Mouse (Mus musculus): ENCODE results near the gene Grk3.

Gene Grk3

DNA sequence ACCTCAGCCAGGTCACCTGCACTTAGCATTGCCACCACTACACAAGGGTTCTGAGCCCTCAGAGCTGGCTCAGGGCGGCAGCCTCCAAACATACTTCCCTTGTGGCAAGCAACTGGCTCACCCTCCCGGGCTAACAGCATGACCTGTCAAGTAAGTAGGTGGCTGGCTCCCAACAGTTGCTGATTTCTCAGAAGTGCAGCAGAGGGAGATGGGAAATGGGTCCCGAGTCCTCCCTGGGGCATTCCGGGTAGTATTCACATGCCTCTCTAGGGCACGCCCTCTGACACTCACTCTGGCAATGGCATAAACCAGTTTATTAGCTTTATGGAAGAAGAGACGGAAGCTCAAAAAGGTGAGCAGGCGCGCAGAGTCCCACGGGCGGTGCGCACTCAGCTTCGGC is 74.6 kb downstream of the Grk3 start:
- DNase-seq (ENCODE audit: low spot score in 2 of 2): no peak

DNA sequence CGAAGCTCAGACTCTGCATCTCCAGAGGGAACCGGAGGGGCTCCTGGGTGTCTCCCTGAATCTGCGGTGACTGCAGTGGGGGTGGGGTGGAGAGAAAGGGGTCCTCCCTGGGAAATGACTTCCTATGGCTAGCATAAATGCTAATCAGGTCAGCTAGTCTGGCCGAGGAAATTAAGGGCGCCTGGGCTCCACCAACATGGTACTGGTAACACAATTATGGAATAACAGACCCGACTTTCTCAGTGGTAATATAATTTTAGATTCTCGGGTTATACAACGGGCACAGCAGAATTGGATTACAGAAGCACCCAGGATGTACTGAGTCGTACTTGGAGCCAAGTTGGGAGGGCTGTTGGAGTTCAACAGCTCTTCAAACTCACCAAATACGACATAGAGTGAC is 79.0 kb downstream of the Grk3 start:
- no peak for DNase-seq (ENCODE audit: low spot score in 2 of 2)

DNA sequence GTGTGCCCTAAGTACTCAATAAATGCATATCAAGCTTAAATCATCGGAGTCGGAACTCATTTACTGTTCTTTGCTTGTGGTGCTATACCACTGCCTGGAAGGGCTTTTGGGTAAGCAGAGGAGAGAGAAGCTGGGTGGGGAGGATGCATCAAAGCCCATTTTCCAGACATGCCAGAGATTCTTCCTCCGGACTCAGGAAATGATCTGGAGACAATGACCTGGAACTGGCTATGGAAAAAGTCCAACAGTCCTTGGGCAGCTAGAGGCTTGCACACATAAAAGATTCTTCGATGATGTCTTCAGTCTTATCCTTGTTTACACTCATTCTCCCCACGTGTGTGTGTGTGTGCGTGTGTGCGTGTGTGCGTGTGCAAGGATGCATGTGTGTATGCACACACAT is 80.2 kb downstream of the Grk3 start:
- no peak for DNase-seq (ENCODE audit: low spot score in 2 of 2)

DNA sequence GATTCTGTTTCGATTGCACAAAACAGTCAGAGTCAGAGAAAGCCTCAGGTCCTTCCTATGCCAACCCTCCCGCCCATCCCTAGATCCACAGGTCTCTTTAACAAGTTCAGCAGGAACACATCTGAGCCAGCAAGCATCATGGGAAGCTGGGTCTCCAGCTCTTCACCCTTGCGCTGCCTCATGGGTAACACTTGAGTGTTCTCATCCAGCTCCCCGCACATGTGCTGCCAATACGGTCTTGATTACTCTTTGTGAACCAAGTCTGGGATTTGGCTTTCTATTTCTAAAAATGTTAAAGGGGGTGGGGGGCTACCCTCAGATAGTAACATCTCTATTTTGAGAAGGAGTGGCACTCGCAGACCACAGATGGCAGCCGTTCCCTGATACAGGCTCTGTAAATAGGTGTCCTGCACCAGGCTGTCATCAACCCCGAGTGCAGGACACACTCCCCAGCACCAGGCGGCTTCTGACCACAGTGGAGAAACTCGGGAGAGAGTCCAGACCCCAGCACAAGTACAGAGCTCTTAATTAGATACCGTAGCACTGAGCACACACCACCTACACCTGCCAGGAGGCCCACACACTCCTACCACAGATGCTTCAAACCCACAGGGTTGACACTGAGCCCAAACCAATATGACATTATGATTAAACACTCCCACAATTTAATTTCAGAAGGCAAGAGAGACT is 82.6 kb downstream of the Grk3 start:
- DNase-seq (ENCODE audit: low spot score in 2 of 2): no peak

DNA sequence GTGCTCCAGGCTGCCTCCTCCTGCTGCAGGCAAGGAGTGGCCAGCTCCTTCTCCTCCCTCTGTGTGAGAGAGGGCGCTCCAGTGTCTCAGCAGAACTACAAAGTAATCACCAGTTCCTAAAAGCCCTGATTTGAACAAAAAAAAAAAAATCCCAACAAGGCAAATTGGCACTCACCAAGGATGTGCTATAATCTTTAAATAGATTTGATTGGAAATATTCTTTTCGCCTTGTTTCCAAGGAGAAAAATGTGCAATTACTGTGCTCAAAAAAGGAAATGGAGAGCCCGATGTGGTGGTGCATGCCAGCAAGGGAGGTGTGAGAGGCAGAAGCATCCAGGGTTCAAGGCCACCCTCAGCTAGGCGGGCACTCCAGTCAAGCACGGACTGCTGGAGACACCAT is 83.7 kb downstream of the Grk3 start:
- no peak for DNase-seq (ENCODE audit: low spot score in 2 of 2)

DNA sequence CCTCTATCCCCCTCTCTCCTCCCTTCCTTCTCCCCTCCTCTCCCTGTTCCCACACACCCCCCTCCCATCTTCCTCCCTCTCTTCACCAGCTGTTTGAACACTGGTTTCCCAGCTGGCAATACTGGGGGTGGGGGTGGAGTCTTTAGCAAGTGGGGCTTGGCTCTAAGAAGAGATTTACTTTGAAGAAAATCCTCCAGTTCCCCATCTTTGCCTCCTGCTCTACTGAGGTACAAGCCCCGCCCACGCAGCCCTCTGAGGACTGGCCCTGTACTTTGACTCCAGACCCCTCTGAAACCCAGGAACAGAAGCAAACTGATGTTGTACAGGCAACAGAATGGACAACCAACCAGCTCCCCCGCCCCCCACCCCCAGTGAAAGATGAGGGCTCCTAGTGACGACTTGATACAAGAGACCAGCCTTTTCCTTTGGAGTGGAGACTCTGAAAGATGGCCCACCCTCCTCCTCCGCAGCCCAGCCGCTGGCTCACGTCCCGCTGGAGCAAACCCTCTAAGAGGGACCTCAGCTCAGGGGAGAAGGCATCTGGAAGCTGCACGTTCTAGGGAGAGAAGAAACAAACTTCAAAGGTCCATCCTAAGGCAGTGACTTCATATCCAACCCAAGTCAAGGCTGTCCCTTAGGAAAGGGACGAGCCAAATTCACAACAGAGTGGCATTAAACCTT is 87.2 kb downstream of the Grk3 start:
- DNase-seq (ENCODE audit: low spot score in 2 of 2): no peak

DNA sequence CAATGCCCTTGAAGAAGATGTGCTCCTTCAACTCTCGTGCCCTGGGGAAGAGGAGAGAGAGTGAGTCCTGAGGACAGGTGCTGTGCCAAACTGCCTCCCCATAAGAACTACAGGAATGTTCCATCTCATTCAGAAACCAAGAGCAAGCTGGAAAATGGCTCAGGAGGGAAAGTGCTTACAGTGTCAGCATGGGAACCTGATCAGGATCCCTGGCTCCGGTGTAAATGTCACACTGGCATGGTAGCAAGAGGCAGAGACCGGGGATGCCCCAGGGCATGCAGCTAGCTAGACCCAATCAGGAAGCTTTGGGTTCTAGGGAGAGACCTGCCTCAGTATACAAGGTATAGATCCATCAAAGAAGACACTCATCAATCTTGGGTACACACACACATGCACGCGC is 90.2 kb downstream of the Grk3 start:
- no peak for DNase-seq (ENCODE audit: low spot score in 2 of 2)

DNA sequence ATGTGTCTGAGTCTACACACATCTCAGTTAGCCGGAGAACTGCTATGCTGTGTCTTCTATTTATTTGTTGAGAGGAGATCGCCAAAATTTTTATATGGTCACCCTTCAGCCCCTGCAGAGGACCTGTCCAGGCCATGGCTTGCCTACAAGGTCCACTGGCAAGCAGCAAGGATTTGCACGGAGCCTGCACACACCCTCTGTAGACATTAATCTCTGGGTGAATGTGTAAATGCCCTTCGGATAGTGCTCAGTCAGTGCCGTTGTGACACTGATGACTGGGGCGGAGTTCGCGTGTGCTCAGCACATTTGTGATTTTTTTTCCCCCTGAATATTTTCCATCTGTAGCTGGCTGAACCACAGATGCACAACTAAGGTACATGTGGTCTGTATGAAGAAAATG is 90.8 kb downstream of the Grk3 start:
- DNase-seq (ENCODE audit: low spot score in 2 of 2): no peak

DNA sequence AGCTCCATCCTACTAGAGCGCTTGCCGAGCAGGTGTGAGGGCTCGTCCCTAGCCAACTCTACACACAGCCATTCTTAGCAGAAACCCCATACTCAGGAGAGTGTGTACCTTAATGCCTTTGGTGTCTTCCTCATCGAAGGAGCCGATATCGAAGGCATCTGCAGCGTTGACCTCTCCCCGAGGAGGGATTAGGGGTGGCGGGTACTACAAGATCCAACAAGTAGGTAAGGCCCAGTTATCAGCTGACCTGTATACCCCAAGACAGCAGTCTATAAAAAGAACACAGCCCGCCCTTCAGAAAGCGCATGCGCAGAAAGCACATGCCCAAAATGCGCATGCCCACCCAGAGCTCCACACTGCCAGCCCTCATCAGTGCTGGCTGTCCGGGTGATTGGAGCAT is 91.8 kb downstream of the Grk3 start:
- DNase-seq (ENCODE audit: low spot score in 2 of 2): no peak

DNA sequence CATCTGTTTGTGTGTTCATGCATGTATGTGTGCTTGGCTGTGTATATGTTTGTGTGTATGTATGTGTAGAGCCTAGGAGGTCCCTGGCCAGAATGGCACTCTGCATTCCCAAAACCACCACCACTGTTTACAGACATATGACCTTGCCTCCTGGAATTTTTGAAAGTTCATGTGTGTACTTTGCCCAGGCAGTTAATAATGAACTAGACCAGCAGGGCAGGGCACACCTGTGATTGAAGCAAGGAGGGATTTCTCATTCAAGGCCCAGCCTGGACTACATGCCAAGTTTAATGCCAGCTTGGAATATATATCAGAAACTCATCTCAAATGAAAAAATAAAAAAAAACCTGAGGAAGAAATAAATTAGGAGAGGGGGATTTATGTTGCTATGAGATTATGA is 93.7 kb downstream of the Grk3 start:
- no peak for DNase-seq (ENCODE audit: low spot score in 2 of 2)

DNA sequence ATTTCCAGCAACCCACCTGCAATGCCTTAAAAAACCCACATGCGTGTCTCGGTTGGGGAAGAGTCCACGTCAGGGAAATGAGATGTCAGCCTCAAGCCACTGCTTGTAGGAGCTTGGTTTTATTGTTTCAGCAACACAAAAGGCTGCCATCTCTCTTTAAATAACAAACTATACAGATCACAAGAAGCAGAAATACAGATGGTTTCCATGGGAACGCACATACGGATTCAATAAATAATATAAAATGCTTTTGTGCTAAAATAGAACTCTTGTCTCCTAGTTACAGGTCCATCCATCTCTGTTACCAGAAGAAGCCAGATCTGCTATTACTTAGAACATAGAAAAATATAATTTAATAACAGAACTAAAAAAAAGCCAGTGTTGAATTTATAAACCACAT is 105.2 kb downstream of the Grk3 start:
- no peak for DNase-seq (ENCODE audit: low spot score in 2 of 2)

DNA sequence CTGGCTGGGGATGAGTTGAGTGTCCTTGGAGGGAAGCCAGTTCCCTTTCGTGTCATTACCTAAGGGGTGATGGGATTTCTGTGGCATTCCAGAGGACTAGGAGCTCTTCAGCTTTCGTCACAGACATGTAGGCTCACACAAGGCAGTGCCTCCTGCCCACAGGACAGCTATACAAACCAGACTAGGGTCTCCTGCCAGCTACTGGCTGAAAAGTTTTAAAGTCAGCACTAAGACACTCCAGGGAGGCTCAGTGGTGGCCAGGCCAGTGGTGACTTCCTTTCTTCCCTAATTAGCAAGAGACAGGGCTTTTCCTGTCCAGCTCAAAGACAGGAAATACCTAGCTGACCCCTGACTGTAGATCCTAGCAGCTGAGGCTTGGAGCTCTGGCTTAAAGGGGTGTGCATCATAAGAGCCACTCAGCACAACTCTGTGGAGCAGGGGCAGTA is 107.4 kb downstream of the Grk3 start:
- no peak for DNase-seq (ENCODE audit: low spot score in 2 of 2)

DNA sequence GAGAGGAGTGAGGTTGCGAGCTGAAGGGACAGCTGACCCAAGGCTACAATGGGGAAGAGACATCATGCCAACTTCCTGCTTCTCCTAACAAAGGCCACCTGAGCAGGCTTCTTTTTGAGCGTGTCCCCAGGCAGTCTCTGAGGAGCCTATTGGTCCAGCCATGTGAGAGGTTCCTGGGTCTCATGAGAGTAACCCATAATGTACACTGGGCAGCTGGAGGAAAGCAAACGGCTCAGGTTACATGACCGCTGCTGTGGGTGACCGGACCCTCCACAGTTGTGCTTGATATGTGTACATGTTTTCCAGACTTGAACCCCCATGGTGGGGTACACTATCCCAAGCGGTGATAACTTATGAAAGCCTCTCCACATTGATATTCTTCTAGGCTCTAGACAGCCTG is 108.1 kb downstream of the Grk3 start:
- DNase-seq (ENCODE audit: low spot score in 2 of 2): no peak

DNA sequence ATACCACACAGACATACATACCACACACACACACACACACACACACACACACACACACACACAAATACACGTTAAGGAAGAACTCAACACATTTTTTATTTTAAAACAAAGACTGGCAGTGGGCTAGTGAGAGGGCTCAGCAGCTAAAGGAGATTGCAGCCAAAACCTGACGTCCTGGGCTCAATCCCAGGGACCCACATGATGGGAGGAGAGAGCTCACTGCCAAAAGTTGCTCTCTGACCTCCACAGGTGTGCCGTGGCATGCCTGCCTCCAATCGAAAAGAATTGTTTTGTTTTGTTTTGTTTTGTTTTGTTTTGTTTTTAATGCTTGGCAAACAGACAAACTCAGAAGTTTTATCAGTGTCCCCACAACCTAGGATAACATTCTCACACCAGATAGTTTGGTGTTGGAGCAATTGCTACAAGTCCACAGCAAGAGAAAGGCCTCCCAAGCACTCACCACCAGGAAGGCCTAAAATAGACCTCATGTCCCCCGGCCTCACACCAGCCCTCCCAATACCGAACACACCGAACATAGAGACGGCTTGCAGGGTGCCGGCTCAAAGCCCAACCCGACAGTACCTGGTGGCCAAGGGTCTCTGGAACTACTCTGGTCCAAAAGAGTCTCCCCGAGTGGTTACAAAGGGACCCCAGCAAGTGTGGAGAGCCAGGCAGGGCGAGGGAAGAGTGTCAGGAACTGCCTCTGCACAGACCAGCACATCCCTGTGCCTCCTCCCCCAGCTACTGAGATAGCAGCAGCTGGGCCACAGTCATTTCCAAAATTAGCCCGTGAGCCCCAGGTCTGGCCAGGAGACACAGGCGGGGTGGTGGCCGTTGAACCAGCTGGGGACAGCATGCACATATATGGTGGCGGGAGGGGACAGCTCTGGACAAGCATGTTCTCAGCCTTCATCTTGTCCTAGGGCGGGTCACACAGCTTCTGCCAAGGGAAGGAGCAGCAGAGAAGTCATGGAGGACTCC is 119.6 kb downstream of the Grk3 start, which contains the start of gene Myo18b:
Myo18b (minus strand) TSS at position 689 of the 981 bp plus-strand sequence.
- no peak for DNase-seq (ENCODE audit: low spot score in 2 of 2)

DNA sequence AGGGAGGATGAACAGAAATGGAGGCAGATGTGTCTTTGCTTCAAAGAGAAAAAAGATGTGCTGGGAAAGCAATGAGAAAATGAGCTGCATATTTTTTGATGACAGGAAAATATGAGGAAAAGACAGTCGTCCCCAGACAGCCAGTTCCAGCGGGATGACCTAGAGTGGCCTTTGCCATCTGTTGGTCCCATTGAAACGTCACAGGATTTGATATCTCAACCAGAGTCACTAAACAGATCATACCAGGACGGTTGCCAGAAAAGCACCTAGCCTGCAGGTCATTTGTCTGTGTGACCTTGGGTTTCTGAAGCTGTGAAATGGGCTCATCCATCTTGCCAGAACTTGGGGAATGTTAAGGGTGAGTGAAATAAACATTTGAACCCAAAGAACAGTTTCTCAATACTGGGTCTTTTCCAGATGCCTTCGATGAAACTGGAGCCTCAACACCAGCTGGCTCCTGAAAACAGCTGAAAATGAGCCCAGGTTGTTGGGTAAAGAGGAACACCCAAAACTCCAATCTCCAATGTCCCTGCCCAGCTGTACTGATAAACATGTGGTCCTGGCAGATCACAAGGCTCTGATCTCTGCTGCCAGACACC is 122.0 kb downstream of the Grk3 start:
- DNase-seq (ENCODE audit: low spot score in 2 of 2): no peak

DNA sequence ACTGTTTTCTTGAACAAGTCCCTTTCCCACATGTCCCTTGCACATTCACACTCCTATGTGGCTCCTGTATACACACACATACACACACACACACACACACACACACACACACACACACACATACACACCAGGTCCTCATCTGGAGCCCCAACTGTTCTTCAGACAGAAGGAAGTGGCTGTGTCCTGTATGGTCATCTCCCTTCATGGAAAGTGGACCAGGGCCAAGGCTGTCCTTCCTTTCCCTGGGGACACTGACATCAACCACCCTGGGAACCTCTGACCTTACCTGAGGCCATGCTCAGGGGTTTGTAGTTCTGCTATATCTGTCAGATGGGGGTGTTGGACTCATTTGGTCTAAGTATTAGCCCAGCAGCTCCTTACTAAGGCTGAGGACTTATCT is 123.2 kb downstream of the Grk3 start:
- no peak for DNase-seq (ENCODE audit: low spot score in 2 of 2)

DNA sequence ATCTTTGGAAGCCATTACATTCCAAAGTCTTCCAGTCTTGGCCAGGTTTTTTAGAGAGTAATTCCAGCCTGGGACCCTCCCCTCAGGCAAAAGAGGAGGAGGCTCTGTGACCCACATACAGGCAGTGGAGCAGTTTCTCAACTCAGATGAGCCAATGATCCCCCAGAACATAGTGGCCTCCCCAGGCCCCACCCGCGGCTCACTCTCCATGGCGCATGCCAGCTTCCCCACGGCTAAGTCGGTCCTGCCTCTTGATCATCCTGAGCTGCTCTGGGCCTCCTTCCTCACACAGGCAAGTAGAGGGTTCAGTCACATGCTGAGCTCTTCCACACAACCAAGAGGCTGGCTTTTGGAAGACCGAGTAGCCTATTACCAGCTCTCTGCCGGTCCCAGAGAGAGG is 126.9 kb downstream of the Grk3 start:
- DNase-seq (ENCODE audit: low spot score in 2 of 2): no peak

DNA sequence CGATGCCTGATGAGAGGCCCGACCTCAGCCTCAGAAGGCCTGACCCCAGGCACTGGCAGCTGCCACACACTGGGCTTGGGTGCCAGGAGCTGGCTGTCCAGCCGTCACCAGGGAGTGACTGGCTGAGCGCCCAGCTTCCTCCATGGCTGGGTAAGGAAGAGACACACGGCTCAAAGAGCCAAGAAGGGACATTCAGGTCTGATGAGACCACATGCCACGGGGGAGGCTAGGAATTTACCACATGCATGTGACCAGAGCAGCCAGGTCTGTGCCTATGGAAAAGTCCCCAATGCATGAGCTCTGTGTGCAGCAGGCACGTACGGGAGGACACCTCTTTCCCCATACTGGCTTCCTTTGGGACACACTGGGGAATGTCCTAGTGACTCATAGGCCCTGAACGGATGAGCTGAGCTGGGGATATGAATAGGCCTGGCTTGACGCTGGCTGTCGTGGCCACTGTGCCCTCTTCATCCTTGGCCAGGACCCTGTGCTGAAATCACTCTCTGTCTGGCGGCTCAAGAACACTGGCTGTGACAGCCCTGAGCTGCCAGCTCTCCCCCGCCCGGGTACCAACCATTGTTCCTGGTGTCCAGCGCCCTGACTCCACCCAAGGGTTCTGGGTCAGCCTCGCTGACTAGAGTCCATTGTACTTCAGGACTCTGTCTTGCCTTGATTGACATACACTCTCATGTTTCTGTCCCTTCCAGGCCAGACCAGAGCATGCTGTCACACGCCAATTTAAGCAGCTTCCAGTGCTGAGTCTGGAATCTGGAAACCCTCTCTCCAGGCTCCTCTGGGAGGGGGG is 128.7 kb downstream of the Grk3 start:
- no peak for DNase-seq (ENCODE audit: low spot score in 2 of 2)

DNA sequence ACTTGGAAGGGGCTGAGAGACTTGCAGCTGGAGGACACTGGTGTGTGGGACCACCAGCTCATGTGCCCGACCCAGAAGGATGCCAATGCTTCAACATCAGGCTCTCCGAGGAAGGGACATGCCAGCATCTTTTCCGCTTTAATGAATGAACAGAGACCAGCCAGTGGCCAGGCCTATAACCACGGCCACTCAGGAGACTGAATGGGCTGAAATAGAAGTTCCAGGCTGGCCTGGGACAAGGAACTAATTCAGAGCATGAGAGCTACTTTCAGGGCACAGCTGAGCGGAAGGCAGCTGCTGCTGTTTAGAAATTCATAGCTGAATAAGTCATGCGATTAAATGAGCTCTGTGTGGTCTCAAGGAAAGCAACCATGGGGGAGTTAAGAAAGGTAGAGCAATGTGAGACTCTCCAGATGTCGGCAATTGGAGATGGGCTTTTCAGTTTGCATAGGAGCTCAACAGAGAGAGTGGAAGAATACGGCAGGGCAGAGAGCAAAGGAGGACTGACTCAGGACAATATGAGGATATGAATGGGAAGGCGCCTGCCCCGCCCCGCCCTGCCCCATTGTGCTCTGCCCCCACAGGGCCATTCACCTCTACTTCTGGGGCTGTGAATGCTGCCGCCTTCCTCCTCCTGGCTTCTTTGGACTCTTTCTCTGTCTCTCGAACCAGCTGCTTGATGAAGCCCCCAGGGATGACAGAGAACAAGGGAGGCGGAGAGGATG is 138.0 kb downstream of the Grk3 start:
- no peak for DNase-seq (ENCODE audit: low spot score in 2 of 2)

DNA sequence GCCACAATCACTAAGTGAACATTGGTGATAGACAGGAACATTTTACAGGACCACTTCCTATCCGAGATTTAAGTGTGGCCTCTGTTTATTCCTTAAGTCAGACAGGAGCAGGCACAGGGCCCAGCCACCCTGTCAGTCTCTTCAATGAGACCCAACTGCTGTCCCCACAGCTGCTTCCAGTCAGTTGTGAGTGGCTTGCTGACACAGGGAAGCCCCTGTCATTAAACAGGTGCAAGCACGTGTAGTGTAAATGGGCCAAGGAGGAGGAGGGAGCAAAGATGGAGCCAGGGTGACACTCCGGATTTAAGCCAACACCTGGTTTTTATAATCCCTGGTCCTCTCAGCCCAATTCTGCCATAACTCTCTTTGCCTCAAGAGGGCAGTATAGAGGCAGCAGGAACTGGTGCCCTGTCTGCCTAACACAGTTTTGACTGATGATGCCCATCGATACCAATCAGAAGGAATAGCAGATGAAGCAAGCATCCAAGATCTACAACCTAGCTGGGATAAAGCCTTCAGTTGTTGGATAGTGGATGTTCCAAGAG is 138.7 kb downstream of the Grk3 start:
- no peak for DNase-seq (ENCODE audit: low spot score in 2 of 2)
